Mouse (Mus musculus) liver, embryonic 13.5 days (tissue): Measurements from ENCODE around the gene Tomt. TPM values are rescaled to one million over a fixed set of nuclear protein-coding genes. Genes with fewer than 3 reads are reported as not detected.
"Not testable (repeated sequence)": the region's sequence is repeated elsewhere in the genome, so short reads cannot be mapped to it uniquely, and the experiment has no call there.

Experiments used
- ATAC-seq: fragments of 200-750 bp; cut with Nextera tagmentation; 2 replicates; pipeline ENCODE4 v1.8.0; 2017; ENCODE audit warnings: low read depth, mild to moderate bottlenecking, moderate number of reproducible peaks, moderate library complexity
- DNase-seq: peaks from one replicate; pipeline ENCODE4 v3.0.0; 2022
- H3K27ac ChIP-seq: fragments of 300-500 bp; sonication (generic); 2 replicates; pipeline ENCODE4 v1.5.1; 2015; ENCODE audit warnings: moderate library complexity, mild to moderate bottlenecking, inconsistent platforms
- H3K27me3 ChIP-seq: fragments of 300-500 bp; sonication (generic); 2 replicates; pipeline ENCODE4 v1.6.1; 2015; ENCODE audit warnings: mild to moderate bottlenecking, inconsistent platforms
- H3K36me3 ChIP-seq: fragments of 300-500 bp; sonication (generic); 2 replicates; pipeline ENCODE4 v1.6.1; 2015; ENCODE audit warnings: mild to moderate bottlenecking, inconsistent platforms
- H3K4me1 ChIP-seq: fragments of 300-500 bp; sonication (generic); replicated peaks from 2 replicates; pipeline ENCODE4 v1.6.1; 2015; ENCODE audit warnings: inconsistent platforms
- H3K4me2 ChIP-seq: fragments of 300-500 bp; sonication (generic); 2 replicates; pipeline ENCODE4 v1.6.1; 2015; ENCODE audit warnings: inconsistent platforms, mild to moderate bottlenecking, moderate library complexity
- H3K4me3 ChIP-seq: fragments of 300-500 bp; sonication (generic); replicated peaks from 2 replicates; pipeline ENCODE4 v1.5.1; 2015; ENCODE audit warnings: mild to moderate bottlenecking, inconsistent platforms
- H3K9ac ChIP-seq: fragments of 300-500 bp; sonication (generic); 2 replicates; pipeline ENCODE4 v1.6.1; 2015; ENCODE audit warnings: mild to moderate bottlenecking, inconsistent platforms
- H3K9me3 ChIP-seq: fragments of 300-500 bp; sonication (generic); replicated peaks from 2 replicates; pipeline ENCODE4 v1.6.1; 2016; ENCODE audit warnings: inconsistent platforms
- WGBS: fragments of 180-500 bp; shearing (Covaris S2); methylation state at CpG from one replicate; pipeline ENCODE4 v1.1.7; 2015; ENCODE audit not compliant: insufficient replicate concordance; 5-methylcytosine and 5-hydroxymethylcytosine counted together
- polyA plus RNA-seq: library from polyadenylated mRNA; unstranded; fragments of >200 nt; fragmentation: Nextera tagmentation; extraction: Ambion mirVana; gene quantifications from 2 replicates; pipeline ENCODE4 v1.2.1, GENCODE M21; 2015

Gene Tomt
- 0.15 and 0.21 TPM in 2 replicates for polyA plus RNA-seq

DNA sequence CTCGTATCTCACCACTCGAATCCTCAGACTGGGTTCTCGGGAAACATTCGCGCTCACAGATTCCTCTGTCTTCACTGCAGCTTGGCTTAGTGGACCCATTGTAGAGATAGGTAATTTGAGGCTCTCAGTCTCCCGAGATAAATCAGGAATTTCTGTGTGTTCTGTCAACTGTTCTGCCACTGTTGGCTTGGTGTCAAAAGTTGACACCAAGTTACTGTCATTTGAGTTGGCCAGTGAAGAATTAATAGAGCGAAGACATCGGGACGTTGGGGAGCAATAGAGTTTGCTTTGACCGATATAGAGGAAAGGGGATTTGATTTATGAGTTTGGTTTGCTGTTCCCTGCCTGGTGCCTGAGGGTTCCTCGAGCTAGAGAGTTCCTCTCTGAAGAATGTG lies at the start of gene Tomt:
TSS of gene Tomt (minus strand) at position 73 of the 395 bp plus-strand sequence.
- ATAC-seq (no peak), DNase-seq (no peak)
- 6% methylated on average over 11 of the region's 11 CpGs for WGBS
- peaks cover 34% of the 10 kb centered on the region for H3K36me3 ChIP-seq
- H3K4me1 ChIP-seq = peaks cover 44% of the 10 kb centered on the region
- H3K9me3 ChIP-seq = no peaks in the 10 kb centered on the region
- no peaks in the 10 kb centered on the region for H3K27me3 ChIP-seq
- peak within 1 kb of the TSS; percentile 84 for H3K4me2 ChIP-seq
- H3K4me3 ChIP-seq = peak within 1 kb of the TSS; percentile 83
- peak within 1 kb of the TSS; percentile 91 for H3K9ac ChIP-seq
- peak within 1 kb of the TSS; percentile 94 for H3K27ac ChIP-seq

DNA sequence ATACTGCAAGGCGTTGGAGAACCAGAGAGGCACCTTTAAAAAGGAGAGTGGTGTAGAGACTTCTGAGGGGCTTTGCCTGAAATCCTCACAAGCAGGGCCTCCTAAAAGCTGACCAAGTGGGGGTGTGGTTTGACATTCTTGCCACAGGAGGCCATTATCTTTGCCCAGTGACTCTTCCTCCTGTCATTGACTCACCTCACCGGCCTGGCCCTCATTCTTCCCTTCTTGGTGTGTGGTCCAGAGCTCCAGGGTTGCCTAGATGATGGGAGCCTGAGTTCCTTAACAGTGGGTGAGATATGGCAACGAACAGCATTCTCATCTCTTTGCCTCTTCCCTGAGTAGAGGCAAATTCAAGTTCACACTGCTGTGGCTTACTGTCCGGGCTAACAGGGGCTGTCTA lies 49.7 kb upstream of the Tomt start:
- Histone ChIP-seq H3K4me2 (no peak overlapping the region), H3K4me3 (no peak overlapping the region), H3K4me1 (peaks cover 57% of the 10 kb centered on the region), H3K9ac (no peak overlapping the region), H3K27me3 (no peaks in the 10 kb centered on the region), H3K9me3 (no peaks in the 10 kb centered on the region), H3K36me3 (0 out of 2 replicates have a peak, but pooled peaks cover 3% of the 10 kb centered on the region), H3K27ac (no peak overlapping the region)
- no peak; the same call in 1 of the 2 replicates for ATAC-seq
- 36% methylated on average over 4 of the region's 4 CpGs for WGBS
- no peak for DNase-seq

- ATAC-seq (no peak), DNase-seq (no peak)
- no peaks in the 10 kb centered on the region for H3K9me3 ChIP-seq
- peaks cover 57% of the 10 kb centered on the region for H3K4me1 ChIP-seq
- H3K27me3 ChIP-seq = no peaks in the 10 kb centered on the region
- no peak overlapping the region for H3K9ac ChIP-seq
- no peak overlapping the region for H3K27ac ChIP-seq
- 0 out of 2 replicates have a peak, but pooled peaks cover 3% of the 10 kb centered on the region for H3K36me3 ChIP-seq
- H3K4me2 ChIP-seq = no peak overlapping the region
- WGBS = 62% methylated on average over 2 of the region's 2 CpGs
- H3K4me3 ChIP-seq = no peak overlapping the region
Observed at GRCm38 (mm10) chr7:101955276-101955675, 49.1 kb upstream of the Tomt start.

DNA sequence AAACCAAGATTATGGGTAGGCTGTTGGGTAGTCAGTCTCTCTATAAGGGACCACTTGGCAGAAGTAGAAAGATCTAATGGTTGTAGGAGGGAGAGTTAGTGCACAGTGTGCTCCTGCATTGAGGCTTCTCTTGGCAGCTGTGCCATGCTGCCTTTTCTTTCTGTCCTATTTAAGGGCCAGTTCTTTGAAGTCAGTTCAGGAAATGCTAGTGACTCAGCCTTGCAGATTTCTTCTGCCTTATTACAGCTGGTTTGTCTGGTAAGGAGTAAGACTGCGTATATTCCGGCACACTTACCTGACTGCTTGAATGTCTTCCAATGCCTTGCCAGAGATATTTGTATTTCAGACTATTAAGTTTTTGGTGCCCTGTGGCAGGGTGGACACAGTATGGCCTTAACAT lies 48.0 kb upstream of the Tomt start:
- Histone ChIP-seq H3K27ac (no peak overlapping the region), H3K9ac (no peak overlapping the region), H3K36me3 (0 out of 2 replicates have a peak, but pooled peaks cover 3% of the 10 kb centered on the region), H3K4me1 (peaks cover 51% of the 10 kb centered on the region), H3K4me3 (no peak overlapping the region), H3K4me2 (no peak overlapping the region), H3K9me3 (no peaks in the 10 kb centered on the region), H3K27me3 (no peaks in the 10 kb centered on the region)
- DNase-seq = no peak
- no peak for ATAC-seq
- WGBS = 85% methylated on average over 2 of the region's 2 CpGs

GRCm38 (mm10) chr7:101952098-101952497 lies 45.9 kb upstream of the Tomt start:
- H3K27ac ChIP-seq = no peak overlapping the region

DNA sequence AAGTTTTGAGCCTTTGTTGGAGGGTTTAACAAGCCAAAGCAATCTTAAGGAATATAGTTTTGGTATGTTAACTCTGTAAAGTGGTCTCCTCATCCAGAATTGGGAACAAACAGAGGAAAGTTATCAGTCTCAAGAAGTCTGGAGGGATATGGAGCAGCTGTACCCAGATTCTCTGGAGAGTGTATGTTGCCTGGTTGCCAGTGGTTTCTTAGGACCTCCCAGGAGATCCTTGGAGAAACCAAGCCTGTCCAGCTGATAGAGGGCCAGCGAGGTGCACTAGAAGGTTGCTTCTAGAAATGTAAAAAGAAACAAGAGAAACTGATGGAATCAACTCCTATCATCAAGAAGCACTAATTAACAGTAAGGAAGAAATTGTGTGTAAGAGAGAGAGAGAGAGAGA lies 45.5 kb upstream of the Tomt start:
- Histone ChIP-seq H3K4me3 (no peak overlapping the region), H3K9me3 (no peaks in the 10 kb centered on the region), H3K36me3 (0 out of 2 replicates have a peak, but pooled peaks cover 3% of the 10 kb centered on the region), H3K9ac (no peak overlapping the region), H3K27me3 (no peaks in the 10 kb centered on the region), H3K4me2 (no peak overlapping the region), H3K27ac (no peak overlapping the region), H3K4me1 (peaks cover 59% of the 10 kb centered on the region)
- no peak for DNase-seq
- WGBS = 68% methylated on average over 1 of the region's 1 CpGs
- no peak for ATAC-seq

More at GRCm38 (mm10) chr7:101952098-101952497, 45.9 kb upstream of the Tomt start:
- H3K4me1 ChIP-seq = peaks cover 62% of the 10 kb centered on the region
- no peaks in the 10 kb centered on the region for H3K27me3 ChIP-seq
- no peak overlapping the region for H3K9ac ChIP-seq
- H3K4me3 ChIP-seq = no peak overlapping the region
- H3K36me3 ChIP-seq = 0 out of 2 replicates have a peak, but pooled peaks cover 5% of the 10 kb centered on the region
- no peak overlapping the region for H3K4me2 ChIP-seq
- no peak for DNase-seq
- H3K9me3 ChIP-seq = no peaks in the 10 kb centered on the region
- WGBS = 30% methylated on average over 2 of the region's 2 CpGs
- peak; percentile 51; the same call in 1 of the 2 replicates for ATAC-seq

DNA sequence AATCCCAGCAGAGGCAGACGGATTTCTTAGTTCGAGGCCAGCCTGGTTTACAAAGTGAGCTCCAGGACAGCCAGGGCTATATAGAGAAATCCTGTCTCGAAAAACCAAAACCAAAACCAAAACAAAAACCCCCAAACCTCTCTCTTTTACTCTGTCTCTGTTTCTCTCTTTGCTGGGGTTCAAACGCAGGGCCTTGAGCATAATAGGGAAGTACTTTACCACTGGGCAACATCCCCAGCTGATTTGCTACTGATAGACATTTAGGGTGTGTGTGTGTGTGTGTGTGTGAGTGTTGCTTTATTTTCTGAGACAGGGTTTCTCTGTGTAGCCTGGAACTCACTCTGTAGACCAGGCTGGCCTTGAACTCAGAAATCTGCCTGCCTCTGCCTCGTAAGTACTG lies 42.8 kb upstream of the Tomt start:
- H3K4me1 ChIP-seq = peaks cover 57% of the 10 kb centered on the region
- H3K36me3 ChIP-seq = 0 out of 2 replicates have a peak, but pooled peaks cover 14% of the 10 kb centered on the region
- not testable (repeated sequence) for H3K9ac ChIP-seq, H3K27me3 ChIP-seq, H3K4me2 ChIP-seq, H3K4me3 ChIP-seq, H3K27ac ChIP-seq, ATAC-seq, DNase-seq, H3K9me3 ChIP-seq
- WGBS = 64% methylated on average over 5 of the region's 5 CpGs

DNA sequence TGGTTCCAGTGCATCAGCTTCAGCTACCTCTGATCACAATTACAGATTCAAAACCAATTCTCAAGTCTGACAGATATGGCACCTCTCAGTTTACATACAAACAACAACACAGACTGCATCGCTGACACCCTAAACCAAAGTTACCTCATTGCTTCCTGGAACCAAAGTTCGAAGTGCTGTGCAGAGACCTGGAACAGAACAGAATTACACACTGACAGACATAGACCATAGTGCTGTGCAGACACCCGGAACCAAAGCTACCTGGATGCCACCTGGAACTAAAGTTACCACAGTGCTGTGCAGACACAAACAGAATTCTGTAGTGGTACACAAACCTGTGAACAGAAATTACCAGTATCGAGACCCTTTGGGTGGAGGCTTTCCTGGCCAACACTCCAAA lies 33.6 kb upstream of the Tomt start:
- no peak for DNase-seq
- H3K9ac ChIP-seq = no peak overlapping the region
- H3K27me3 ChIP-seq = no peaks in the 10 kb centered on the region
- H3K4me1 ChIP-seq = peaks cover 82% of the 10 kb centered on the region
- H3K36me3 ChIP-seq = peaks cover 35% of the 10 kb centered on the region
- H3K27ac ChIP-seq = no peak overlapping the region
- no peak for ATAC-seq
- H3K4me3 ChIP-seq = no peak overlapping the region
- H3K4me2 ChIP-seq = no peak overlapping the region
- 88% methylated on average over 4 of the region's 4 CpGs for WGBS
- H3K9me3 ChIP-seq = no peaks in the 10 kb centered on the region

DNA sequence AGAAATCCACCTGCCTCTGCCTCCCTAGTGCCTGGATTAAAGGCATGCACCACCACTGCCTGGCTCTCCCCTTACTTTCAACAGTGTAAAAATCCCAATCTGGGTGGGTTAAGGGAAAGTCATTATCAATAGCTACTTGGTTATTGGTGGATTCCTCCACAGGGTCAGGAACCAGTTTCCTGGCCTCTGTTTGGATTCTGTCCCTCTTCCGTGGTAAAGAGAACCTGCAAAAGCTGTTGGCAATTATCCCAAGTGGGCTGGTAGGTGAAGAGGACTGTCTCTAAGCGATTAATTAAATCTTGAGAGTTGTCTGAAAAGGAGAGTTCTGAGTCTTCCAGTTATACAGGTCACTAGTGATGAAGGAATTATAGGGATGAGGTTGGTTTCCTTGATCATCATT lies 32.2 kb upstream of the Tomt start:
- no peak for DNase-seq

GRCm38 (mm10) chr7:101937569-101937968 lies 31.4 kb upstream of the Tomt start:
- Histone ChIP-seq H3K4me3 (no peak overlapping the region), H3K9ac (no peak overlapping the region), H3K27ac (no peak overlapping the region), H3K4me2 (no peak overlapping the region), H3K36me3 (peaks cover 35% of the 10 kb centered on the region), H3K27me3 (no peaks in the 10 kb centered on the region), H3K4me1 (peaks cover 81% of the 10 kb centered on the region), H3K9me3 (no peaks in the 10 kb centered on the region)
- ATAC-seq = no peak
- no peak for DNase-seq
- 87% methylated on average over 4 of the region's 4 CpGs for WGBS

More for the DNA sequence above, 32.2 kb upstream of the Tomt start:
- WGBS = 83% methylated on average over 2 of the region's 2 CpGs
- Histone ChIP-seq H3K4me1 (peaks cover 77% of the 10 kb centered on the region), H3K36me3 (peaks cover 35% of the 10 kb centered on the region), H3K4me3 (no peak overlapping the region), H3K4me2 (no peak overlapping the region), H3K27ac (no peak overlapping the region), H3K9me3 (no peaks in the 10 kb centered on the region), H3K9ac (no peak overlapping the region), H3K27me3 (no peaks in the 10 kb centered on the region)
- no peak for ATAC-seq

DNA sequence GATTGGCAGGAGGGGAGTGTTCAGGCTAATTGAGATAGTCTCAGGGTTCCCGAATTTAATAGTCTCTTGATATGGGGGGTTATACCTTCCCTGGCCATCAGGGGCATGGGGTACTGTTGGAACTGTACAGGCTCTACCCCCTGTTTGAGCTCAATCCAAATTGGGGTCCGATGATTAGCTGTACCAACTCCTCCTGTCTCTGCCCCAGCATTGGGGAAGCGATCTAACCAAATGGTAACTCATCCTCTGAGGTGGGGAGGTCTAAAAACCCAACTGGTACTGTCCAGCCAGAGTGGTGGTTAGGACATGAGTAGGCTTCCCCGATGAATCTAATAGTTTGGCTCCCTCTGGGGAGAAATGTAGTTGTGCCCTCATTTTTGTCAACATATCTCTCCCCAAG lies 30.8 kb upstream of the Tomt start:
- Histone ChIP-seq H3K9ac (no peak overlapping the region), H3K9me3 (no peaks in the 10 kb centered on the region), H3K4me1 (peaks cover 80% of the 10 kb centered on the region), H3K4me3 (no peak overlapping the region), H3K36me3 (peaks cover 32% of the 10 kb centered on the region), H3K27me3 (no peaks in the 10 kb centered on the region), H3K4me2 (no peak overlapping the region), H3K27ac (no peak overlapping the region)
- WGBS = 90% methylated on average over 4 of the region's 4 CpGs
- ATAC-seq (no peak), DNase-seq (no peak)

DNA sequence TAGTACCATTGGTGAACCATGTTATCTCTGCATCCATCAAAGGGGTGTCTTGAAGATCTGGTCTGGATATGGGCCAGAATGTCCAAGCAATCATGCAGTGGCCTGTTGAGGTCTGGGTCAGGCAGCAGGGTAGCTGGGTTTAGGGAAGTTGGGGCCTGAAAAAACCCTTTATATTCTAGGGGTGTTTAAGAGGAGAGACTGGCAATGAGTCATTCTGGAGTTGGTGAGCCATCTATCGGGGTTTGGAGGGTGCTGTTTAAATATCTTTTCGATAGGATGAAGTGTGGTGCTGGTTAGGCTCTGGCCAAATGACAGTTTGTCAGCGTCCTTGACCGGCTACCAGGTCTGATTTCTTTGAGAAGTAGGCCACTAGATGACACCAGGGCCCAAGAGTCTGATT lies 29.8 kb upstream of the Tomt start:
- H3K4me1 ChIP-seq = peaks cover 74% of the 10 kb centered on the region
- H3K4me2 ChIP-seq = peak overlapping the region; percentile 87
- H3K9me3 ChIP-seq = no peaks in the 10 kb centered on the region
- no peak for ATAC-seq
- peak overlapping the region; percentile 89 for H3K4me3 ChIP-seq
- DNase-seq = no peak
- peaks cover 32% of the 10 kb centered on the region for H3K36me3 ChIP-seq
- 80% methylated on average over 4 of the region's 4 CpGs for WGBS
- H3K27me3 ChIP-seq = no peaks in the 10 kb centered on the region
- H3K27ac ChIP-seq = 0 out of 2 replicates have a peak overlapping the region, but pooled peaks have one; percentile 25
- peak overlapping the region; percentile 95 for H3K9ac ChIP-seq
